Mouse (Mus musculus): ENCODE results near the gene Ppp1r12a.
A peak's percentile ranks its signal among the peaks of the same experiment; 100 is the strongest.

Ppp1r12a gene

GRCm38 (mm10) chr10:108161261-108162256 lies at the start of gene Ppp1r12a:
Ppp1r12a (plus strand) TSS chr10:108162193.
- DNase-seq: peak; percentile 93 to 98

GRCm38 (mm10) chr10:108113361-108114237 lies 48.4 kb upstream of the Ppp1r12a start:
- no peak for DNase-seq

GRCm38 (mm10) chr10:108118200-108119163 lies 43.5 kb upstream of the Ppp1r12a start:
- DNase-seq: no peak

GRCm38 (mm10) chr10:108119416-108119815 lies 42.6 kb upstream of the Ppp1r12a start:
- no peak for DNase-seq

GRCm38 (mm10) chr10:108124934-108125599 lies 36.9 kb upstream of the Ppp1r12a start:
- DNase-seq: no peak

- DNase-seq: no peak
Measured at GRCm38 (mm10) chr10:108129167-108129566, 32.8 kb upstream of the Ppp1r12a start.

GRCm38 (mm10) chr10:108131858-108132257 lies 30.1 kb upstream of the Ppp1r12a start:
- no peak for DNase-seq

GRCm38 (mm10) chr10:108133253-108133652 lies 28.7 kb upstream of the Ppp1r12a start:
- no peak for DNase-seq

- DNase-seq: no peak
Measured at GRCm38 (mm10) chr10:108133745-108134144, 28.2 kb upstream of the Ppp1r12a start.

- no peak for DNase-seq
Measured at GRCm38 (mm10) chr10:108138347-108138746, 23.6 kb upstream of the Ppp1r12a start.

GRCm38 (mm10) chr10:108139788-108140187 lies 22.2 kb upstream of the Ppp1r12a start:
- no peak for DNase-seq

- DNase-seq: no peak
Measured at GRCm38 (mm10) chr10:108140742-108141141, 21.3 kb upstream of the Ppp1r12a start.

- no peak for DNase-seq
Measured at GRCm38 (mm10) chr10:108143991-108144525, 17.9 kb upstream of the Ppp1r12a start.

GRCm38 (mm10) chr10:108145701-108146100 lies 16.3 kb upstream of the Ppp1r12a start:
- DNase-seq: no peak

- no peak for DNase-seq
Measured at GRCm38 (mm10) chr10:108147031-108147430, 15.0 kb upstream of the Ppp1r12a start.

- no peak for DNase-seq
Measured at GRCm38 (mm10) chr10:108153301-108153700, 8.7 kb upstream of the Ppp1r12a start.

- peak in 1 of 2 experiments; percentile 44 for DNase-seq
Measured at GRCm38 (mm10) chr10:108155042-108155686, 6.8 kb upstream of the Ppp1r12a start.

GRCm38 (mm10) chr10:108155687-108156067 lies 6.3 kb upstream of the Ppp1r12a start:
- DNase-seq: no peak

GRCm38 (mm10) chr10:108156128-108156527 lies 5.9 kb upstream of the Ppp1r12a start:
- DNase-seq: no peak

- DNase-seq: no peak
Measured at GRCm38 (mm10) chr10:108159002-108159401, 3.0 kb upstream of the Ppp1r12a start.

Measured in kidney, postnatal 25 days (tissue).